Mouse (Mus musculus) A20 (cell line): ENCODE results near the gene Lin7a.
A peak's percentile ranks its signal among the peaks of the same experiment; 100 is the strongest.

Source experiments
- DNase-seq: peaks from one replicate; pipeline ENCODE4 v3.0.0-alpha.2; 2011; ENCODE audit warnings: low read depth, low spot score

The Lin7a gene

DNA sequence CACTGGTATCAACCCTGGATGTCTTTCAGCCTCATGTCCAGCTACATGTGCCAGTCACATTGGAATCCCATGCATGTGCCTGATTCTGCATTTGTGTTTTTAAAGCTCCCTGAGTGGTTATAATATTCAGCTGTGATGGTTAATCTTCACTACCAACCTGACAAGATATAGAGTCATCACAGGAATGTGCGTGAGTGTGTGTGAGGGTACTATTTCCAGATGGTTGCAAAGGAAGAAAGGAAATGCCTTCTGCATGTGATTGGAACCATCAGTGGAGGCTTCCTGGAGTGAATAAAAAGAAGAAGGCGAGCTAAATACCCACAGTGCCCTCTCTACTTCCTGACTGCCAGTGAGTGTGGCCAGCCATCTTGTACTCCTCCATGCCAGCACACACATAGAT is 48.2 kb downstream of the Lin7a start:
- no peak for DNase-seq

DNA sequence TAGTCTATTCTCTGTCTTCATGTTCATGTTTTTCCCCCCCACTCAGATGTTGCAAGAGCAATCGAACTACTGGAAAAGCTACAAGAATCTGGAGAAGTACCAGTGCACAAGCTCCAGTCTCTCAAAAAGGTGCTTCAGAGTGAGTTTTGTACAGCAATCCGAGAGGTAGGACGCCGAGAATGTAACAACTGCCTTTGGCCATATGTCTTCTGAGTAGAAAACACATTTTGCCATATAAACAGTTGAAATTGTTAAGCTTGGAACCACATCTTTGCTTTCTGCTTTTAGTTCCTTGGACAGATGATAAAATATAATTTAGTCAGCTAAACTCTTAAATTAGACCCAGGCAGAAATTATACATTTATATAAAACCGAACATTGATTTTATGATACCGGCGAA is 52.4 kb downstream of the Lin7a start:
- no peak for DNase-seq

DNA sequence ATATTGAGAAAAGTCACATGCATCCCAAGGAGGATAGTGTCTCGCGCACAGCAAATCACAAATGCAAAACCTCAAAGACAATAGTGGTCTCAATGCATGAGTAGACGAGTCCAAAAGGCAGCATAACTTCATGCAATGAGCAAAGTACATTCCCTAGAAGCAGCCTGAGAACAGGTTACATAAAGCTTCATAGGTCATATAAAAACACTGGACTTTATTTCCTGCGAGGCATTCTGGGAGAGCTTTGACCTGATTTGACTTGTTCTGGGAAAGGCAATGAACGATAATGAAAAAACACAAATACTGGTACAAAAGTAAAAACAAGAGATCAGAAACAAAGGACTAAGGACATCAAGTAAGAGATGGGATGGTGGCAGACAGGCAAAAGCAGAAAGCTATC is 54.1 kb downstream of the Lin7a start:
- DNase-seq = no peak

DNA sequence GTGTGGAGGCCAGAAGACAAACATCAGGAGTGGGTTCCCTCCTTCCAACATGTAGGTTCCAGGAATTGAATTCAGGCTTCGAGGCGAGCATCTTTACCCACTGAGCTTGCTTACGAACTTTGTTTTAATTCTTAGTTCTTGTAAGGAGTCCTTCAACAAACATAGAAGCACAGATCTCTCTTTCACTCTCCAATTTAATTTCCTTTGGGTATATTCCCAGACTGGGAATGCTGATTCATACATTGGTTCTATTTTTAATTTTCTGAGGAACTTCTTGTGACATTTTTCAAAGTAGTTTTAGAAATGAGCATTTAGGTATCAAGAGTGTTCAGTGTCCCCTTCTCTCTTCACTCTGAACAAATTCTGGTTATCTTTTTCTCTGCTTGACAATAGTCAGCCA is 68.0 kb downstream of the Lin7a start:
- DNase-seq = no peak

DNA sequence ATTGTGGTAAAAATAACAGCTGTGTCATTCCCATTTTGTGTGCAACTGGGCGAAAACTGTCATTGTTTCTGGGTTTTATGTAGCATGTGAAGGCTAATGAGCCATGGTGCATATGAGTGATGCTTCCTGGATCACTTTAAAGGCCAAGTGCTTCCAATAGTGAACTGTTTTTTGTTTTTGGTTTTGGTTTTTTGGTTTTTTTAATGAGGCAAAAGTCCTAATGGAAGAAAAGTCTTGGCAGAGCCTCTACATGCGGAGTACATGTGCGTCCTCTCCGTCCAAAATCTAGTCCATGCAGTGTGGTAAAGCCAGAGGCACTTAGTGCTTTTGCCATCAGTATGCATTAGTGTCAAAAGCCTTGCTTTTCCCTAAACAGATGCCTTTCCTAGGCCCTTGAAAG is 69.7 kb downstream of the Lin7a start:
- no peak for DNase-seq

DNA sequence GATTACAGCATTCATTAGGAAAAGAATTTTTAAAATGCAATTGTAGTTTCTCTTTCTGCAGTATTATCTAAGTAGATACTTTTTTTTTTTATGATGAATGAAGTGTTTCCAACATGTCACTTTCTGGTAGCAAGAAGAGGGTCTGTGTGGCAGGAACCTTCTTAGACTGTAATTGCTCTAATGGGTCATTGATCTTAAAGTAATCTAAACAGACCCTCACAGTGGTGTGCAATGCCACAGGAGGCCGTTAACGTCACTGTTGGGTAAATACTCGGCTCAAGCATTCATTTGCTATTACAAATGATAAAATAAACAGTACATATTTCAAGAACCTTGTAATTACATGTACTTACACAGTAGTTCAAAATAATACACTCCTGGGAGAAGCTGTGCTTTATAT is 72.7 kb downstream of the Lin7a start:
- no peak for DNase-seq

DNA sequence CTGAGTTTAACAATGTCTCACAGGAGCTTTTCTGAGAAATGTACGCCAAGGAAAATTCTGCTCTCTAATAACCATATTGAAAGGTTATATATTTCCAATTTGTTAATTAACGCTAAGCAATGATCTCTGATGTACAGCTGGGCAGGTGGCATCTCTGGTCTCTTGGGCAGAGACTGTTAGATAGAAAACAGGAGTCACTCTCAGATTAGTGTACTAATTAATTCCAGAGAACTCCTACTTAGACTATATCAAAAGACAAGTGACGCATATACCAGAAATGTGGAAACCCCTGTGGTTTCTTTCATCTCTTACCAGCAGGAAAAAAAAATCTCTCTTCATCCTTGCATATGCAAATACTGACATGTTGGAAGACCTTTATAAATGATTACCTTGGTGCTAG is 76.4 kb downstream of the Lin7a start:
- no peak for DNase-seq

DNA sequence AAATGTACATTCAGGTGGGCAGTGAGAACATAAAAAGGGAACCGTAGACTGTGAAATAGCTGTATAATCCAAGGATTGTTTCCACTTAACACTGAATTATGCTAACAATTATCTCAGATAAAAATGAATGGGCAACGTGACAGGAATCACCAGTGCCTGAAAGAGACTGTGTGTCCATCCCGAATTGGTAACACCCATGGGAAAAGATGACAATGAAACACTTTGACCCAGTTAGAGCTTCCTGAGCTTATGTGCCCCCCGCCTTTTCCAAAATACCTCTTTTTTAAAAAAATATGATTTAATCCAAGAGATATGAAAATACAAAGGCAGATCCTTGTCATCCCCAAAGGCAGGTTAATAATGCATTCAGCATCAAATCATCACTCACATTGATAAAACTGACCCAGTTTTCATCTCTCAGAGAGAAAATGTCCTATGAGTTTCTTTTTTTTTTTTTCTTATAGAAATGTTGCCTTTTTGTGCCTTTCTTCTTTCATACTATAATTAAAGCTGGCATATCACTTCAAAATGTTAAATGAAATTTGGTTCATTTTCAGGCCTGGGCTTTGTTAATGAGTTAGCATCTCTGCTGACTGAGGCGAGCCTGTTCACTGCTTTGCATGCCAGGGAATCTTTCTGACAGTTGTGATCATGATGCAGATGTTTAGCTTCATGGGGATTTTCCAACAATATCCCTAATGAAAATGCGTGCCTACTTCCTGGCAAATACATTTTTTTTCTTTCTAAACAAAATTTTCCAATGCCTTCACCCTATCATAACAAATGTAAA is 80.4 kb downstream of the Lin7a start:
- DNase-seq = no peak

DNA sequence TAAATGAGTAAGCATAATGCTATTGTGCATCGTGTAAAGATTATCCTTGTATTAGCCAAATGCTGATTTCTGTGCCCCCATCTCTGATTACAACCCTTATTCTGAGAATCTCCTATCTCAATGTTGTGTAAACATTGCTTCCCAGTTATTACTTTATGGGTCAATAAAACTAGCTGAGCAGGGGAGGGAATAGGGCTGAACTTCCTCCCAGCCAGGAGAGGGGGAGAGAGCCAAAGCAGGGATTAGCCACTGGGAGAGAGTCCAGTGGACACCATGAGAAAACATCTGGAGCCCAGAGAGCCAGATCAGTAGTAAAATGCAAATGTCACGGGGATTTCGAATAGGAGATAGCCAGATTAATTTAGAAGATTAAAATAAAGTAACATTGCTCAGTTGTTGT is 82.0 kb downstream of the Lin7a start:
- DNase-seq = no peak

DNA sequence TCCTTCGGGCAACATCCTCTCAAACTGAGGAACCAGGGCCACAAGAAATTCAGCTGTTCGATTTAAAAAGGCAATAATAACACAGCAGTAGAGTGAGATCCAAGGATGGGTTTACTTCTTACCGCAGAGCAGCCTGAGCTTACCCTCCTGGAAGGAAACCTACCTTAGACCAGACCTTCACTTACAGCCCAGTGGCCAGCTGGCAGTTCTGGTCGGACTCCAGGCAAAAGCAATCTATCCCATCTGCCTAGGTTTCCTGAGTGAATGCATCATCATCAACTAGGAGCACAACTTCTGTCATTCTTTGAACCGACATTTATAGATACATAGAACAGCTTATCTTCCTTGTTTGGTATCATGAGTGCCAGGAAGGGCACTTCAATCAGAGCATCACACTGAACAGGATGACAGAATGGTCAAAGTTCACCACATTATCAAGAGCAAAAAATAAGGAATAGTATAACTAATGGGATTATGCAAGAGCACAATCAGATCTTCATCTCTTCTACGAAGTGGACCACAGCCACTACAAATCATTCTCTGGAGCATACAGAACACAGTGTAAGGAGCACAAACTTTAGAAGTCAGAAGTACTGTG is 87.1 kb downstream of the Lin7a start:
- no peak for DNase-seq

DNA sequence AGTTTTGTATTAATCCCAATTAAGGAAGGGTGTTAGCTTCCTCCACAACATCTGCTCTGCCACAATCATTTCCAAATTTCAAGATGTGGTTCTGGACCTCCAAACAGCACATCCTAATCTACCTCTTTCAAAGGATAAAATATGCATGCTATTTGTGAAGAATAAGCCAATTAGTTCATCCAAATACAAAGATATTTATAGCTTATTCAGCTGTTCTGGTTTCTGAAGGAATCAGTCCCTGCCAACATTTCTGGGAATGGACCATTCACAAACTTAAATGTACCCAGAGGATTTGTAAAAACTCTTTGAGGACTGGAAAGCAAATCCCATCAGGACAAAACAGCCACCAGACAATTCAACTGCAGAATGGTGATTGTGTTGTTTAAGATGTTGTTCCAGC is 87.8 kb downstream of the Lin7a start:
- DNase-seq = no peak

DNA sequence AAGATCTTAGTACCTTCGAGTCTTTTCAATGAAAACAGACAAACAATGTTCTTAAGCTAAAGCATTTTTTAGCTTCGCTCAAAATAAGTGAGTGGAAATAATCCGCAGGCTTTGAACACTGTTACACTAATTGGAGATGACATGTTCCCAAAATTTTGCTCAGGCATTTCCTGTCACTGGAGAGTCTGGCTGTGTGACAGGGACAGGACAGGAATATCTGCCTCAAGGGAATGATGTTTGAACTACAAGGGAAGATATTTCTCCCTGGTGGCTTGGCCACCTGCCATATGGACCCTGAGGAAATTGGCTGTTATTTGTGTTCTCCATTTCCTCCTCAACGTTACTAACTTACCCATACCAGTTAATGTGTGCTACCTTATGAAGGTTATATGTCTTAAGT is 90.1 kb downstream of the Lin7a start:
- no peak for DNase-seq

DNA sequence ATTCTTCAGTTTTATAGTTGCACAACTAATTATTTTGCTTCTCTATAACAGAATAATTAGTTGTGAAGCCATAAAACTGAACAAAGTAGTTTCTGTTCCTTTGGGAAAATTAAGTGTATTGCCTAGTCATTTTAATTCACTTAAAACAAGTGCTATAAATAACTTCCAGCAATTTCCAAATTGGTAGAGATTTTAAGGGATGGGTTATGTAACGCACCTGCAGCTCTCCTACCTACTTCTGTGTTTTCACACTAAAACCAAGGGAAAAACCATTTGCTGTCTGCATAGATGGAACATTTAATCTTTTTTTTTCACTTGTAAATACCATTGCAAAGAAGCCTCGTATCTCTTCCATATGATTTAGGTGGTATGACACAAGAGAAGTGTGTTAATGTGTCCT is 90.5 kb downstream of the Lin7a start:
- DNase-seq = no peak

DNA sequence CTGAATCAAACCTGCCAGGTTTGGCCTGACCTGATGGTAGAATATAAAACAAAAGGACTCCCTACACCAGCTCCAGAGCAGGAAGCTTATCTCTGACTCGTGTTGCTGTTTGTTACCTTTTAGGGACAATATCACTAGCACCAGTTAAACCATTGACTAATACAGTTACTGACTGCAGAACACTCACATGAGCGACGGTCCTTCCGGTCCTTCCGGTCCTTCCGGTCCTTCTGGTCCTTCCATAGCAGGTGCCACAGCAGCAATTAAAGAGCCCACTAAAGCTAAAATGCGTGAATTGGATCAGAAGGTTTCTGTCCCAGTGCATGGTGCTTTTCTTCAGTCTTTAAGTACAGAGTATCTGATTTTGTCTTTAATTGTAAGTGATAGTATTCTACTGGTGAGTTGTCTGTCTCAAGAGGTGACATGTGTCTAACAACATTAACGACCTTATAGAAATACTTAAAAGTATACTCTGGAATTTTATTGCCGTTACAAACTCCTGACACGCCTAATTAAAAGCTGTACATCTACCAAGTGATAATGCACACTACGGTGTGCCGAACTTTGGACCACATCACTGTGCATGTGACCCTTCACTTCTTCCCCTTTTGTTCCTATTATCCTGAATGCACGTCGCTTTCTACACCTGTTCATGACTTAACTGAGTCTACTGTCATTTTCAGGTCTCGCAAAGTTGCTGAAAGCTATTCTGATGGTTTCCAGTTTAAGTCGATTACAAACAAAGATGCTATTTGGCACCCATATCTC is 91.7 kb downstream of the Lin7a start:
- DNase-seq = no peak

DNA sequence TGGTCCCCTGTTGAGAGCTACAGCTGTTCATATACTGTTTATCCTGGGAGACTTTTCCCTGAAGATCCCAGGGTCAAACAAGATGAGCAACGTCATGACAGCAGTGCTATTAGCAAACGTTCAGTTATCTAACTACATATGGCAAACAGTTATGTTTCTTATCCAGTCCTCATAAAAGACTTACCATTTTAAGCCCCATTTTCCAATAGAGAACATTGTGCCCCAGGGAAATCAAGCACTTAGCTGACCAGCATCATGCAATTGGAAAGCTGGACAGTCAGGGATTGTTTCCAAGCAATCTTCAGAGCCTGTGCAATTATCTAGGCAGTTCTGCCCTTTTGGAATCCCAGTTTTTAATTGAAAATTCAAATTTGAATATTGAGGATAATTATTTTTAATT is 105.7 kb downstream of the Lin7a start:
- DNase-seq = no peak

DNA sequence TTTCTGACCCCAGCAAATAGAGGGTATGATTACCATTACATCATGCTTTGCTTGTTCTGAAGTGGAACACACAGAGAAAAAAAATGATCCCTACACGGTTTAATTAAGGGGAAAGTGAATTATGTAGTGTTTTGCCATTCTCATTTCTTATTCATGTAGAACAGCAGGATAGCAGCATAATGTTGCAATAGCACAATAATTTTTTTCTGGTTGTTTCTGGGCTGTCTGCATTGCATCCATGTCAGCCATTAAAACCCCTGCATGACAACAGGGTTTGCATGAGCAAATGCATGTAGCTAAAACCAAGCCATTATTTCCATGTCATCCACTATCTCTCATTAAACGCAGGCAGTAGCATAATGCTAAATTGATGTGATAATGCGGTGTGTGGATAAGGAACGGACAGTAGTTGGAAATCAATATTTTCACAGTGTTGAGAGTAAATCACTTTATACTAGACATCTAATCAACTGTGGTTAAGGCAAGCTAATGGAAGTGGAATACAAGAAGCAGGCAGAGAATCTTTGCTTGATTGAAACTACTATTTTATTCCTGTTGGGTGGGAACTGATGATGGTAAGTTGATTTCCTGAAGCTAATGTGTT is 109.8 kb downstream of the Lin7a start:
- no peak for DNase-seq

DNA sequence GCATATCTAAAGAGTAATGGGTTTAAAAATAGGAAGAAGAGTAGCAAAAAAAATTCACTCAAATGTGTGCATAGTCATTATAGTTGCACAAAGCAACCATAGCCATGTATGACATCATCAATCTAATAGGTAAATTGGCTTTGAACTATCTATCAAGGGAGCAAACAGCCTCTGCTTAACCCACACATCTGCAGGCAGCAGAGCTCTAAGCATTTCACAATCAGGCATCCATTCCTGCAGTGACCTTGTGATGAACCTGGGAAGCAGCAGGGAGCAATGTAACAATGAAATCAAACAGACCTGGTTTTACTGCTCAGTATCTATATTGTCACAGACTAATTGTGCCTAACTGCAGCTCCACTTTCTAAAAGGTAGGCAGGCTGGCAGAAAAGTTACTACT is 112.3 kb downstream of the Lin7a start:
- no peak for DNase-seq

DNA sequence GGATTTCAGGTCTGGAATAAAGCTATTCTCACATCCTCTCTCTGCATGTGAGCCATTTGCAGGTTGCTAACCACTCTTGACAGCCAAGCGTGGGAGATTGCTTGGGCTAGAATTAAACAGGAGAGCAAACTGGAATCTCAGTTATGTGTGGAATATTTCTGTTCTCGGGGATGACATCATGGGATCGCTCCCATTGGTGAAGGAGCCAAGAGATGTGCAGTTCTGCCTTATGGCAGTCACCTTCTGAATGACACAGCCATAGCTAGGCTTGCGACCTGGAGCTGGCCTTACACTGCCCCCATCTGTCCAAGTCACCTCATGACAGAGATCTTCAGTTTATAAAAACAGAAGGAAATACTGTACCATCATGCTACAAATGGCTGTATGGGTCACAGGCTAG is 118.0 kb downstream of the Lin7a start:
- DNase-seq = peak; percentile 39

DNA sequence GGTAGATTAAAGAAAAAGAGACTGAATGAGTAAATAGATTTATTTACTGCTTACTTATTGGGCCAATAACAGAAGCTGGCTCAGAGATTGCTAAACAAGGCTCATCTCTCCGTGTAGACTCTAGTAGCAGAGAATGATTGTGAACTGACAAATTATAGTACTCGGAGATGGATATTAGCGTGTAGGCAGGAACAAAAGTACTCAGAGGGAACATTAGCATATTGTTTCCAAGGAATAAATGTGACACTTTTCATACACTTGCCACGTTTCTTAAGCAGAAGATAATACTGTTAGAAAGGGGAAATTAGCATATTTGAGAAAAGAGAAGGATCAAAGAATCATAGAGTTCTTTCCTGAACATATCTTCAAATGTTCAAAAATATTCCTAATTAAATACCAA is 133.9 kb downstream of the Lin7a start:
- DNase-seq = no peak

DNA sequence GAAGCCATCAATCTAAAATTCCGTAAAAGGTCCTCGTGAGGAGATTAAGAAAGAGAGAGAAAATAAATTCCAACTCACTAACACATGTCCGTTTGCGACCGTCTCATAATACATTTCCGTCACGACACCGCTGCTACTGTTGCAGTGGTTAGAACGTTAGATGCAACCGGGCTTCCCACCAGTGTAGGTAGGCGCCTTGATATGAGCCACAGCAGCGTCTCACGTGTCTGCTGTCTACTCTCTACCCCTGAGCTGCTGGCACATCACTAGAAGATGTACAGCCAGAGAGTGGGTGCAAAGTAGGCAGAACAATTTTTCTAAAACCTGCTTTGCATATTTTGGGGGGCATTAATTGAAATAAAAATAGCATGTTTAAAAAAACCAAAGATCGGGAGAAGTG is 146.8 kb downstream of the Lin7a start:
- DNase-seq = no peak

DNA sequence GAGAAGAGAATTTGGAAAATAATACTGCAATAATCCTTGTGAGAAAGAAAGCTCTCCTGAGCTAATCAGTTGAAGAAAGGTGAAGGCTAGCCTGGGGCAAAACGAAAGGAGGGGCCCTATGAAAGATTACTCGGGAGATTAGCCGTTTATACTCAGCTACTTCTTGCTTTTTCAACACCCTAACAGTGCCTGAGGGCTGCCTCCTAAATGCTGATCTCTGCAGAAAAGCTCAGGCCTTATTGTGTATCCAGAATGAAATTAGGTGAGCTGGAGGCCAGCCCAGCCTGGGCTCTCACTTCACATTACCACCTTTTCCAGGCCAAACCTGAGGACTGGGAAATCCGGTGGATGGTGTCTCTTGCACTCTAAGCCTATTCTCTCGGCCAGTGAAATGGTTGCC is 165.5 kb downstream of the Lin7a start:
- no peak for DNase-seq

DNA sequence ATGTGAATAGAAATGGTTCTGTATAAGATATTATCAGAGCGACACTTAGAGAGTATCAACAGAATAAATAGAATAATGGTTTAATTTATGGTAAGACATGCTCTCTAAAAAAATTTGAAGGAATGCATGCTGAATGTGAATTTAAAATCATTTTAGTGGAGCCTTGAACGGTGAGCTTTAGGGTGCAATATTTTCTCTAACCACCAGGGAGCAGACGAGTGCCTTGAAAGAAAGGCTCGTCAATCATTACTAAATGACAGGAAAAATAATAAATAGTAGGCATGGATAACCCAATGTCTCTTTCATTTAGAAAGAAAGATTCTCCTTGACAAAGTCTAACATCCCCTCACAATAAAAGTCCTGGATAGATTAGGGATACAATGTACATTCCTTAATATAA is 171.3 kb downstream of the Lin7a start:
- peak; percentile 33 for DNase-seq
